Mouse (Mus musculus): ENCODE data around the gene Elovl7. TPM values are rescaled to one million over a fixed set of nuclear protein-coding genes. Genes with fewer than 3 reads are reported as not detected.

Elovl7 gene
- polyA plus RNA-seq, 1 experiment = 0.30 TPM

DNA sequence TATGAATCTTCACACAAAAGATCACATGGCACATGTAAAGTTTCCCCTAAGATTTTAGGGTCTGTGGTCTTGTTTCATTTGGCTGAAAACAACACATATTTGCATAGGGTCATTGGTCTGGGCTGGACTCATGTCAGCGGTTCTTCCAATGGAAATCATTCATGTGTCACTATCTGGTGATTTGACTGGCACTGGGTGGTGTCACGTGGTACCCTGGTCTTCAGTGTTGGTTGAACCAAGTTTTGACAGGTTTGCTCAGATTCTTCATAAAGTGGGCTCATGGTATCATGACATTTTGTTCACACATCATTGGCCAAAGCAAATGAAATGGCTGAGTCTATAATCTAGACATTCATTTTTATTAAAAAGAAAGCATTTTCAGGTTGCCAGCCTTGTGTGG is 103.2 kb downstream of the Elovl7 start:
- H3K27ac ChIP-seq (ENCODE audit: control insufficient read depth, insufficient read depth, low read depth, low read length) = no peak overlapping the region
- no peaks in the 10 kb centered on the region for H3K36me3 ChIP-seq (ENCODE audit: control insufficient read depth, insufficient read depth, low read length)
- H3K4me1 ChIP-seq (ENCODE audit: control insufficient read depth, insufficient read depth, low read length) = peaks cover 5% of the 10 kb centered on the region
- peak overlapping the region; percentile 25; the same call in 1 of the 2 replicates for H3K4me3 ChIP-seq (ENCODE audit: control insufficient read depth, low read depth, low read length)
- H3K27me3 ChIP-seq (ENCODE audit: control insufficient read depth, insufficient read depth, low read length) = no peaks in the 10 kb centered on the region
- no peak for TF ChIP-seq CTCF (IDR thresholded peaks at IDR 0.05; ENCODE audit: control insufficient read depth, insufficient read depth, insufficient replicate concordance, low read depth, low read length)
- TF ChIP-seq POLR2A (IDR thresholded peaks at IDR 0.05; ENCODE audit: control insufficient read depth, low read depth, low read length) = no peak

DNA sequence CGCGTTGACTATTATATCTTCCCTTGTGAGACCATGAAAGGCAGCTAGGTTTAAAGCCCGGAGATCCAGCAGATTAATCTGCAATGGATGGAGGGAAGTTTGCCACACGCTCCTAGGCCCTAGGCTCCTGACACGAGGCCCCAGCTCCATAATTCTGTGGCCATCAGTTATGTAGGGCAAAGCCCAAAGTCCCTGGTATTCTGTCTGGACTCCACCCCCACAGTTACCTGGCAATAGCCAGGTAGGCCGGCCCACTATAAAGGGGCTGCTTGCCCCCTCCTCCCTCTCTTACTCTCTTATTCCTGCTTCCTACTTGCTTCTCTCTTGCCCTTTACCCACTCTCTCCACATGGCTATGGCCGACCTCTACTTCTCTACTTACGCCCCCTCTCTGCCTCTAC is 104.8 kb downstream of the Elovl7 start:
- no peak for TF ChIP-seq CTCF (IDR thresholded peaks at IDR 0.05; ENCODE audit: control insufficient read depth, insufficient read depth, insufficient replicate concordance, low read depth, low read length)
- H3K27me3 ChIP-seq (ENCODE audit: control insufficient read depth, insufficient read depth, low read length) = no peaks in the 10 kb centered on the region
- peaks cover 5% of the 10 kb centered on the region for H3K4me1 ChIP-seq (ENCODE audit: control insufficient read depth, insufficient read depth, low read length)
- H3K27ac ChIP-seq (ENCODE audit: control insufficient read depth, insufficient read depth, low read depth, low read length) = no peak overlapping the region
- no peaks in the 10 kb centered on the region for H3K36me3 ChIP-seq (ENCODE audit: control insufficient read depth, insufficient read depth, low read length)
- H3K4me3 ChIP-seq (ENCODE audit: control insufficient read depth, low read depth, low read length) = no peak overlapping the region

DNA sequence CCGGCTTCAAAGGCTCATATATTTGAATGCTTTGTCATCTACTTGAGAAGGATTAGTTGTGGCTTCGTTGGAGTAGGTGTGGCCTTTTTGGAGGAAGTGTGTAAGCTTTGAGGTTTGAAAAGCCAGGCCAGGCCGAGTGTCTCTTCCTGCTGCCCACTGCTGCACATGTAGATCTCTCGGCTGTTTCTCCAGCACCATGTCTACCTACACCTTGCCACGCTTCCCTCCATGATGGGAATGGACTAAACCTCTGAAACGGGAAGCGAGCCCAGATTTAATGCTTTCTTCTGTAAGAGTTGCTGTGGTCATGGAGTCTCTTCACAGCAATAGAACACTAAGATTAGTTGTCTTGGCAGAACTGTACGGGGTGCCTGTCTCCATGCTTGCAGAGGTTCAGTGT is 106.0 kb downstream of the Elovl7 start:
- H3K27me3 ChIP-seq (ENCODE audit: control insufficient read depth, insufficient read depth, low read length) = no peaks in the 10 kb centered on the region
- H3K4me3 ChIP-seq (ENCODE audit: control insufficient read depth, low read depth, low read length) = no peak overlapping the region
- H3K4me1 ChIP-seq (ENCODE audit: control insufficient read depth, insufficient read depth, low read length) = peaks cover 5% of the 10 kb centered on the region
- no peaks in the 10 kb centered on the region for H3K36me3 ChIP-seq (ENCODE audit: control insufficient read depth, insufficient read depth, low read length)
- no peak for TF ChIP-seq CTCF (IDR thresholded peaks at IDR 0.05; ENCODE audit: control insufficient read depth, insufficient read depth, insufficient replicate concordance, low read depth, low read length)
- no peak for TF ChIP-seq POLR2A (IDR thresholded peaks at IDR 0.05; ENCODE audit: control insufficient read depth, low read depth, low read length)
- H3K27ac ChIP-seq (ENCODE audit: control insufficient read depth, insufficient read depth, low read depth, low read length) = no peak overlapping the region

DNA sequence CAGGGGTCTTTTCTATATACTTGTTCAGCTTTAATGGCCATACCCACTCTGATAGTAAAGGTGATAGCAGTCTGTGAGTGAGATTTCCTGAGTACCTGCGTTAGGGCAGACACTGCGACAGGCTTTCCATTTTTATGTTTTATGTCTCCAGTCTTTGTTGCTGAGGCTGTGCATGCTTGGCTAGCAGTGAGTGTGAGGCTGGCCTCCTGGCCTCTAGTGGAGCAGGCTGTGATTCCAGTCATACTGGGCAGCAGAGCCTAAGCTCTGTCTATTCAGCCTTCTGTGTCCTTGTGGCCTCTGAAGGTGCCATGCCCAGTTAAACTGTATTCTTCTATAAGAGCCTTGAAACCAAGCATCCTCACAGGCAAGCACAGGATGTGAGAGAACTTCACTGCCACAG is 108.3 kb downstream of the Elovl7 start:
- peaks cover 2% of the 10 kb centered on the region for H3K4me1 ChIP-seq (ENCODE audit: control insufficient read depth, insufficient read depth, low read length)
- no peaks in the 10 kb centered on the region for H3K36me3 ChIP-seq (ENCODE audit: control insufficient read depth, insufficient read depth, low read length)
- no peak overlapping the region for H3K27ac ChIP-seq (ENCODE audit: control insufficient read depth, insufficient read depth, low read depth, low read length)
- no peak overlapping the region for H3K4me3 ChIP-seq (ENCODE audit: control insufficient read depth, low read depth, low read length)
- no peaks in the 10 kb centered on the region for H3K27me3 ChIP-seq (ENCODE audit: control insufficient read depth, insufficient read depth, low read length)
- no peak for TF ChIP-seq CTCF (IDR thresholded peaks at IDR 0.05; ENCODE audit: control insufficient read depth, insufficient read depth, insufficient replicate concordance, low read depth, low read length)
- TF ChIP-seq POLR2A (IDR thresholded peaks at IDR 0.05; ENCODE audit: control insufficient read depth, low read depth, low read length) = no peak

DNA sequence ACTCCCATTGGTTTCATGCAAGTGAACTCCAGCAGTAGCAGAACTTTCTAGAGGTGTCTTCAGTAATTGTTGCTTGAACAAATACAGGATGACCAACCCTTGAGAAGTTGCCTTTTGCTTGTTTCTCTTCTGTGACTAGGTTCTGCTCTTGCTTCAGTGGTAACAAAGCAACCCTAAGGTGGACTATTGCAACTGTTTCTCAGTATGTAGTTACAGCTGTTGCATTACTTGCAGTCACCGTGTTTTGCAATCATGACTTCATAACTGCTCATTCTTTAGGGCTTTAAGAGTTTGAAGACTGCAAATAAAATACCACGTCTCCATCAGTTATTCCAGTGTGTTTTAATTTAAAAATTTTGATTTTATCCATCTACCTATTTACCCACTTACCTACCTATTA is 109.1 kb downstream of the Elovl7 start:
- no peak for TF ChIP-seq CTCF (IDR thresholded peaks at IDR 0.05; ENCODE audit: control insufficient read depth, insufficient read depth, insufficient replicate concordance, low read depth, low read length)
- no peak for TF ChIP-seq POLR2A (IDR thresholded peaks at IDR 0.05; ENCODE audit: control insufficient read depth, low read depth, low read length)
- H3K27ac ChIP-seq (ENCODE audit: control insufficient read depth, insufficient read depth, low read depth, low read length) = no peak overlapping the region
- no peak overlapping the region for H3K4me3 ChIP-seq (ENCODE audit: control insufficient read depth, low read depth, low read length)
- peaks cover 2% of the 10 kb centered on the region; the same call in 1 of the 2 replicates for H3K4me1 ChIP-seq (ENCODE audit: control insufficient read depth, insufficient read depth, low read length)
- no peaks in the 10 kb centered on the region for H3K36me3 ChIP-seq (ENCODE audit: control insufficient read depth, insufficient read depth, low read length)
- H3K27me3 ChIP-seq (ENCODE audit: control insufficient read depth, insufficient read depth, low read length) = no peaks in the 10 kb centered on the region

DNA sequence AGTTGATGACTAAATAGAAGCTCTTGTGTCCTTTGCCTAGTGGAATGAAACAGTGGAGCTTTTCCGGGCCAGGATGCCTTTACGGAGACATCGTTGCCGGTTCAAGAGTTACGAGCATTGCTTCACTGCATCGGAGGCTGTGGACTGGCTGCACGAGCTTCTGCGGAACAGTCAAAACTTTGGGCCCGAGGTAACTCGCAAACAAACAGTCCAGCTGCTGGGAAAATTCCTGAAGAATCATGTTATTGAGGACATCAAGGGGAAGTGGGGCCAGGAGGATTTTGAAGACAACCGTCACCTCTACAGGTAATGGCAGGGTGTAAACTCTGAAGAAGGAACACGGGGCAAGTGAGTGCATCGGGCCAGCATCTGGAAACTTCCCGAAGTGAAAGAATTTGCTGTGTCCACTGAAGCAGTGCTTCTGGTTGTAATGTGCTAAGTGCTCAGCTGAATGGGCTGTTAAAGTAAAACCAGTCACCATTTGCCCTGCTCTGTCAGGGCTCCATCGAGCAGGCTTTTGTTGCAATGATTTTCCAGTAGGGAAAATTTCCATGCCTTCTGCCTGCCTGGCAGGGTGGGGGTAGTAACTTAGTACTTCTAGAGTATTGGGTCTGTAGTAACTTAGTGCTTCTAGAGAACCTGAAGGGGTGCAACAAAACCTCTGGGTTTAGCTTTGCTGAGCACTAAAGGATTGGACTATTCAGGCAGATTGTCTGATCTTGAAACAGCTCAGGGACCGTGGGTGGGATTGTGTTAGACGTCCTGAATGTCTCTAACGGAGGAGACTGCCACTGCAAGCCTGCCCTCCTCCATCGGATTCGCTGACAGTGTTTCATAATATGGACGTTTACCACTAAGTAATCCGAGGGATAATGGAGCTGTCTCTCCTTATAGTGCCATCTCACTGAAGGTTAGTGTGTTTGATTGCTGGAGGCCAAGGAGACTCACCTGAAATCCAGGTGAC is 109.9 kb downstream of the Elovl7 start:
- Histone ChIP-seq H3K4me1 (ENCODE audit: control insufficient read depth, insufficient read depth, low read length) (peaks cover 2% of the 10 kb centered on the region; the same call in 1 of the 2 replicates), H3K36me3 (ENCODE audit: control insufficient read depth, insufficient read depth, low read length) (no peaks in the 10 kb centered on the region), H3K4me3 (ENCODE audit: control insufficient read depth, low read depth, low read length) (no peak overlapping the region), H3K27ac (ENCODE audit: control insufficient read depth, insufficient read depth, low read depth, low read length) (no peak overlapping the region), H3K27me3 (ENCODE audit: control insufficient read depth, insufficient read depth, low read length) (no peaks in the 10 kb centered on the region)
- TF ChIP-seq POLR2A (IDR thresholded peaks at IDR 0.05; ENCODE audit: control insufficient read depth, low read depth, low read length) = no peak
- TF ChIP-seq CTCF (IDR thresholded peaks at IDR 0.05; ENCODE audit: control insufficient read depth, insufficient read depth, insufficient replicate concordance, low read depth, low read length) = no peak

DNA sequence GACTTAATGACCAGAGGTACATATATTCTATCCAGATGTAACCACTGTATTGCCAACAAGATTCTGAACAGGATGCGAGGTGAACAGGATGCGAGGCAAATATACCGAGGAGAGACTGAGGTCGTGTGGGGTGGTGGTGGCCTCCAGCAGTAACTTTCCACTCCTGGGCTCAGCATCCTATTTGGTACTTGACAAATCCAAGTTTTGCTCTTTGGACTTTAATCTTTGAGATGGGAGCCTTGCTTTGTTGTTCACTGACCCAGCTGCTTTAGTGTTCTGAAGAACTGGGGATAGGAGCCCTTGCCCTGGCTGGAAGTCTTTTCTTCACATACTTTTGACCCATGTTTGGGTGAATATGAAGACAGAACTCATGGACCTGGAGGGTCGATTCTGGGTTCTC is 111.7 kb downstream of the Elovl7 start:
- Histone ChIP-seq H3K27ac (ENCODE audit: control insufficient read depth, insufficient read depth, low read depth, low read length) (no peak overlapping the region), H3K4me1 (ENCODE audit: control insufficient read depth, insufficient read depth, low read length) (no peaks in the 10 kb centered on the region), H3K4me3 (ENCODE audit: control insufficient read depth, low read depth, low read length) (no peak overlapping the region), H3K27me3 (ENCODE audit: control insufficient read depth, insufficient read depth, low read length) (no peaks in the 10 kb centered on the region), H3K36me3 (ENCODE audit: control insufficient read depth, insufficient read depth, low read length) (no peaks in the 10 kb centered on the region)
- TF ChIP-seq CTCF (IDR thresholded peaks at IDR 0.05; ENCODE audit: control insufficient read depth, insufficient read depth, insufficient replicate concordance, low read depth, low read length) (no peak), POLR2A (IDR thresholded peaks at IDR 0.05; ENCODE audit: control insufficient read depth, low read depth, low read length) (no peak)

Measured in testis, adult 2 months (tissue).